Mouse (Mus musculus): ENCODE results near the gene Cnot6l.

DNA sequence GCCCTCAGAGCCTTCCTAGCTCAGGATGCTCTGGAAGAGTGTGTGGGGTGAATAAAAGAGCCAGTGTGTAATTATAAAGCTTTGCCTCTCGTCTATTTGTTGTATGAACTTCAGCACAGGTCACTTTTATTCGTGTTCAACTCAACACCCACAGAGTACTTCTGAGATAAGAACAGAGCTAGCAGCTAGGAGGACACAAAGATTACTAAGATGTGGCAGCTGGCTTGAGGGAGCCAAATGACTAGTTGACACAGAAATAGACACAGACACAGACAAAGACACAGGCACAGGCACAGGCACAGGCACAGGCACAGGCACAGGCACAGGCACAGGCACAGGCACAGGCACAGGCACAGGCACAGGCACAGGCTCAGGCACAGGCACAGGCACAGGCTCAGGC, 20.0 kb upstream of the Cnot6l start:
- TF ChIP-seq CTCF (IDR thresholded peaks at IDR 0.05; ENCODE audit: extremely low read depth, insufficient read depth, insufficient read length, insufficient replicate concordance) (no peak), POLR2A (IDR thresholded peaks at IDR 0.05; ENCODE audit: low read depth, low read length) (no peak)

Data from spleen, adult 2 months (tissue).